Mouse (Mus musculus) limb, embryonic 13.5 days (tissue): ENCODE measurements around the gene Stard10. TPM values are rescaled to one million over a fixed set of nuclear protein-coding genes. Genes with fewer than 3 reads are reported as not detected.

ENCODE experiments used
- ATAC-seq: fragments of 200-750 bp; cut with Nextera tagmentation; 2 replicates; pipeline ENCODE4 v1.8.0; 2017; ENCODE audit warnings: low read depth, moderate number of reproducible peaks, moderate TSS enrichment; ENCODE audit not compliant: low FRiP score
- H3K27ac ChIP-seq: fragments of 300-500 bp; sonication (generic); 2 replicates; pipeline ENCODE4 v1.5.1; 2015; ENCODE audit warnings: inconsistent platforms, mild to moderate bottlenecking, moderate library complexity
- H3K27me3 ChIP-seq: fragments of 300-500 bp; sonication (generic); 2 replicates; pipeline ENCODE4 v1.6.1; 2015; ENCODE audit warnings: mild to moderate bottlenecking, inconsistent platforms
- H3K36me3 ChIP-seq: fragments of 300-500 bp; sonication (generic); 2 replicates; pipeline ENCODE4 v1.6.1; 2015; ENCODE audit warnings: inconsistent platforms, mild to moderate bottlenecking, moderate library complexity
- H3K4me1 ChIP-seq: fragments of 300-500 bp; sonication (generic); 2 replicates; pipeline ENCODE4 v1.6.1; 2015; ENCODE audit warnings: inconsistent platforms
- H3K4me2 ChIP-seq: fragments of 300-500 bp; sonication (generic); replicated peaks from 2 replicates; pipeline ENCODE4 v1.6.1; 2015; ENCODE audit warnings: inconsistent platforms, mild to moderate bottlenecking, moderate library complexity
- H3K4me3 ChIP-seq: fragments of 300-500 bp; sonication (generic); 2 replicates; pipeline ENCODE4 v1.5.1; 2015; ENCODE audit warnings: moderate library complexity, mild to moderate bottlenecking, inconsistent platforms
- H3K9ac ChIP-seq: fragments of 300-500 bp; sonication (generic); 2 replicates; pipeline ENCODE4 v1.6.1; 2015; ENCODE audit warnings: mild to moderate bottlenecking, inconsistent platforms
- H3K9me3 ChIP-seq: fragments of 300-500 bp; sonication (generic); 2 replicates; pipeline ENCODE4 v1.6.1; 2016; ENCODE audit warnings: inconsistent platforms
- WGBS: fragments of 180-500 bp; shearing (Covaris S2); methylation state at CpG from one replicate; pipeline ENCODE4 v1.1.7; 2015; 5-methylcytosine and 5-hydroxymethylcytosine counted together
- polyA plus RNA-seq: library from polyadenylated mRNA; unstranded; fragments of >200 nt; fragmentation: Nextera tagmentation; extraction: Ambion mirVana; gene quantifications from 2 replicates; pipeline ENCODE4 v1.2.1, GENCODE M21; 2015

Stard10 gene
- polyA plus RNA-seq, 1 experiment from 2014 or later: 22.3 TPM

- H3K36me3 ChIP-seq: no peaks in the 10 kb centered on the region
- ATAC-seq: peak; percentile 34; the same call in 1 of the 2 replicates
- H3K9ac ChIP-seq: peak overlapping the region; percentile 74
- peak overlapping the region; percentile 68 for H3K4me3 ChIP-seq
- H3K27me3 ChIP-seq: no peaks in the 10 kb centered on the region
- no peaks in the 10 kb centered on the region for H3K9me3 ChIP-seq
- 30% methylated on average over 5 of the region's 5 CpGs for WGBS
- H3K27ac ChIP-seq: peak overlapping the region; percentile 95; the same call in 1 of the 2 replicates
- 0 out of 2 replicates have a peak, but pooled peaks cover 3% of the 10 kb centered on the region for H3K4me1 ChIP-seq
- H3K4me2 ChIP-seq: peak overlapping the region; percentile 61
Observed at GRCm38 (mm10) chr7:101309985-101310326, 6.9 kb upstream of the Stard10 start.

GRCm38 (mm10) chr7:101310327-101311028, 6.4 kb upstream of the Stard10 start:
- peak overlapping the region; percentile 74 for H3K9ac ChIP-seq
- 0 out of 2 replicates have a peak, but pooled peaks cover 3% of the 10 kb centered on the region for H3K4me1 ChIP-seq
- peak overlapping the region; percentile 68 for H3K4me3 ChIP-seq
- H3K27me3 ChIP-seq: no peaks in the 10 kb centered on the region
- peak; percentile 93 for ATAC-seq
- H3K27ac ChIP-seq: peak overlapping the region; percentile 95
- 1% methylated on average over 43 of the region's 43 CpGs for WGBS
- H3K36me3 ChIP-seq: no peaks in the 10 kb centered on the region
- peak overlapping the region; percentile 61 for H3K4me2 ChIP-seq
- H3K9me3 ChIP-seq: no peaks in the 10 kb centered on the region

GRCm38 (mm10) chr7:101311061-101311460, 5.8 kb upstream of the Stard10 start:
- ATAC-seq: no peak
- Histone ChIP-seq H3K27ac (0 out of 2 replicates have a peak overlapping the region, but pooled peaks have one; percentile 44), H3K36me3 (no peaks in the 10 kb centered on the region), H3K9ac (peak overlapping the region; percentile 1; the same call in 1 of the 2 replicates), H3K9me3 (no peaks in the 10 kb centered on the region), H3K4me1 (0 out of 2 replicates have a peak, but pooled peaks cover 3% of the 10 kb centered on the region), H3K4me3 (peak overlapping the region; percentile 68), H3K4me2 (peak overlapping the region; percentile 61), H3K27me3 (no peaks in the 10 kb centered on the region)
- WGBS: 38% methylated on average over 2 of the region's 2 CpGs

GRCm38 (mm10) chr7:101313033-101313432, 3.9 kb upstream of the Stard10 start:
- H3K4me3 ChIP-seq: no peak overlapping the region
- H3K36me3 ChIP-seq: no peaks in the 10 kb centered on the region
- H3K9ac ChIP-seq: no peak overlapping the region
- WGBS: 66% methylated on average over 3 of the region's 3 CpGs
- no peak overlapping the region for H3K27ac ChIP-seq
- H3K27me3 ChIP-seq: no peaks in the 10 kb centered on the region
- H3K9me3 ChIP-seq: no peaks in the 10 kb centered on the region
- no peak overlapping the region for H3K4me2 ChIP-seq
- no peak for ATAC-seq
- H3K4me1 ChIP-seq: 0 out of 2 replicates have a peak, but pooled peaks cover 3% of the 10 kb centered on the region

- H3K36me3 ChIP-seq: no peaks in the 10 kb centered on the region
- no peak overlapping the region for H3K4me3 ChIP-seq
- no peak overlapping the region for H3K9ac ChIP-seq
- no peaks in the 10 kb centered on the region for H3K9me3 ChIP-seq
- WGBS: 71% methylated on average over 5 of the region's 5 CpGs
- H3K4me1 ChIP-seq: 0 out of 2 replicates have a peak, but pooled peaks cover 3% of the 10 kb centered on the region
- H3K27me3 ChIP-seq: peaks cover 7% of the 10 kb centered on the region; the same call in 1 of the 2 replicates
- H3K4me2 ChIP-seq: no peak overlapping the region
- H3K27ac ChIP-seq: no peak overlapping the region
- ATAC-seq: no peak
Observed at GRCm38 (mm10) chr7:101314396-101314795, 2.5 kb upstream of the Stard10 start.

- H3K36me3 ChIP-seq: no peaks in the 10 kb centered on the region
- no peak overlapping the region for H3K27ac ChIP-seq
- no peak for ATAC-seq
Observed at GRCm38 (mm10) chr7:101315699-101316098, 1.2 kb upstream of the Stard10 start.

GRCm38 (mm10) chr7:101316591-101317001, 290 bp upstream of the Stard10 start:
- peaks cover 9% of the 10 kb centered on the region for H3K4me1 ChIP-seq
- WGBS: 66% methylated on average over 6 of the region's 6 CpGs

More at GRCm38 (mm10) chr7:101315699-101316098, 1.2 kb upstream of the Stard10 start:
- H3K4me2 ChIP-seq: no peak overlapping the region
- H3K9me3 ChIP-seq: no peaks in the 10 kb centered on the region
- H3K27me3 ChIP-seq: peaks cover 17% of the 10 kb centered on the region; the same call in 1 of the 2 replicates
- H3K4me1 ChIP-seq: peaks cover 10% of the 10 kb centered on the region
- no peak overlapping the region for H3K4me3 ChIP-seq
- H3K9ac ChIP-seq: no peak overlapping the region

GRCm38 (mm10) chr7:101318848-101319247, 2.0 kb downstream of the Stard10 start:
- Histone ChIP-seq H3K9me3 (no peaks in the 10 kb centered on the region), H3K4me3 (no peak overlapping the region), H3K4me2 (no peak overlapping the region), H3K27me3 (peaks cover 28% of the 10 kb centered on the region), H3K4me1 (peaks cover 24% of the 10 kb centered on the region), H3K27ac (no peak overlapping the region), H3K36me3 (no peaks in the 10 kb centered on the region), H3K9ac (no peak overlapping the region)
- WGBS: 61% methylated on average over 4 of the region's 4 CpGs
- ATAC-seq: no peak

More at GRCm38 (mm10) chr7:101316591-101317001, 290 bp upstream of the Stard10 start:
- Histone ChIP-seq H3K4me3 (no peak overlapping the region), H3K36me3 (no peaks in the 10 kb centered on the region), H3K27me3 (peaks cover 19% of the 10 kb centered on the region; the same call in 1 of the 2 replicates), H3K9me3 (no peaks in the 10 kb centered on the region), H3K4me2 (no peak overlapping the region), H3K27ac (no peak overlapping the region), H3K9ac (no peak overlapping the region)
- ATAC-seq: no peak

GRCm38 (mm10) chr7:101319796-101320195, 2.9 kb downstream of the Stard10 start:
- Histone ChIP-seq H3K9me3 (no peaks in the 10 kb centered on the region), H3K36me3 (peaks cover under 1% of the 10 kb centered on the region; the same call in 1 of the 2 replicates), H3K4me3 (no peak overlapping the region), H3K4me1 (peaks cover 24% of the 10 kb centered on the region), H3K9ac (no peak overlapping the region), H3K27me3 (peaks cover 28% of the 10 kb centered on the region), H3K4me2 (no peak overlapping the region), H3K27ac (no peak overlapping the region)
- 75% methylated on average over 1 of the region's 1 CpGs for WGBS
- ATAC-seq: no peak

- H3K4me3 ChIP-seq: peak overlapping the region; percentile 75
- H3K4me2 ChIP-seq: peak overlapping the region; percentile 97
- H3K27ac ChIP-seq: no peak overlapping the region
- H3K4me1 ChIP-seq: peaks cover 24% of the 10 kb centered on the region
- H3K9ac ChIP-seq: peak overlapping the region; percentile 82
- peaks cover 28% of the 10 kb centered on the region for H3K27me3 ChIP-seq
- peak; percentile 74 for ATAC-seq
- 5% methylated on average over 29 of the region's 37 CpGs for WGBS
- H3K9me3 ChIP-seq: no peaks in the 10 kb centered on the region
- H3K36me3 ChIP-seq: peaks cover 8% of the 10 kb centered on the region; the same call in 1 of the 2 replicates
Observed at GRCm38 (mm10) chr7:101320399-101321217, 3.7 kb downstream of the Stard10 start.

GRCm38 (mm10) chr7:101321218-101321827, 4.4 kb downstream of the Stard10 start:
- peak; percentile 73 for ATAC-seq
- 2% methylated on average over 40 of the region's 61 CpGs for WGBS
- Histone ChIP-seq H3K4me3 (peak overlapping the region; percentile 75), H3K27ac (no peak overlapping the region), H3K27me3 (peaks cover 28% of the 10 kb centered on the region), H3K9ac (peak overlapping the region; percentile 82), H3K4me2 (peak overlapping the region; percentile 97), H3K4me1 (peaks cover 24% of the 10 kb centered on the region), H3K9me3 (no peaks in the 10 kb centered on the region), H3K36me3 (peaks cover 8% of the 10 kb centered on the region; the same call in 1 of the 2 replicates)
